Mouse (Mus musculus) kidney, adult 2 months (tissue): ENCODE data around the gene Tex13b.

Experiments
- CTCF ChIP-seq: fragments of 200-500 bp; conservative IDR thresholded peaks from 2 replicates; pipeline ENCODE4 v1.5.1; 2011; ENCODE audit warnings: low read depth, mild to moderate bottlenecking, control low read depth, low read length, moderate library complexity, mixed read lengths; ENCODE audit not compliant: insufficient read depth, insufficient read length
- POLR2A ChIP-seq: fragments of 200-500 bp; IDR thresholded peaks from one replicate; pipeline ENCODE4 v1.6.1; 2011; ENCODE audit warnings: low read depth, low read length, control low read depth

- no peak for TF ChIP-seq CTCF
- no peak for TF ChIP-seq POLR2A
Observed at GRCm38 (mm10) chrX:140822295-140822694, 9.1 kb upstream of the Tex13b start.
